Mouse (Mus musculus): ENCODE results near the gene L2hgdh. TPM values are rescaled to one million over a fixed set of nuclear protein-coding genes. Genes with fewer than 3 reads are reported as not detected.

The L2hgdh gene
- polyA plus RNA-seq, 1 experiment = 11.9 TPM

DNA sequence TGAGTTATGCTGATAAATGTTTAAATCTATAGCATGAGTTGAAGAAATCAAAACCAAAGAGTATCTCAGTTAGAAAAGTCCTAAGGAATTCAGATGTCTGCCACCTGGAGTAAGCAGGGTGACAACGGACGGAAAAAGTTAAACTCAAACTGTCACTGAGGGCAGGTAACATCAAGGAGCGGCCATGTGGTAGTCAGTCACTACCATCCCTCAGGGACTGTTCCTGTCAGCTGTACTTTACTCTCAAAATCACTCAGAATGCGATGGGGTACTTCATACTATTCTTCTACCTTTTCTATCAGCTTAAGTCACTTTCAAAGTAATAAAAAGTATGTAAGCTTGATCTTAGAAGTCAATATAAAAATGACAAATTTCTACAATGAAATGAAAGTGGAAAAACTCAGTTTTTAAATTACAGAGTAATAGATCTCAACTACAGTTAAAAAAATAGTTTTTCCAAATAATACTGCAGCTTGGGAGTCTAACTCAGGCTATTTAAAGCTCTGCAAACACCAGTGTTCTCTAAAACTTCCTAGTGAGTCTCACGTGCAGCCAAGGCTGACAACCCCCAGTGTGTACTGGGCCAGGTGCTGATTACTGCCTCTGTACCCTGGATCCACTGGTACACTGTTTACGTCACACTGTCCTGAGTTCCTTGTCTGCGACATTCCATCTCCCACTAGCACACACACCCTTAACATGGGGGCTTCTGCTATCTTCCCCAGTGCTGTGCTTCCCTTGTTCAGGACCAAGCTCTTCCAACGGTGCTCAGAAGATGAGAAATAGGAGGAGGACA, 78.7 kb downstream of the L2hgdh start:
- WGBS = 84% methylated on average over 8 of the region's 8 CpGs
- Histone ChIP-seq H3K4me1 (ENCODE audit: control insufficient read depth, insufficient read depth, low read length) (no peaks in the 10 kb centered on the region), H3K27me3 (ENCODE audit: control insufficient read depth, insufficient read depth, low read length) (no peaks in the 10 kb centered on the region), H3K4me3 (replicated peaks; ENCODE audit: insufficient read depth, low read depth, low read length) (no peak overlapping the region), H3K27ac (ENCODE audit: insufficient read depth, low read length) (no peak overlapping the region)
- DNase-seq = no peak
- TF ChIP-seq POLR2A (IDR thresholded peaks at IDR 0.05; ENCODE audit: borderline replicate concordance, insufficient read depth, low read length) (no peak), CTCF (IDR thresholded peaks at IDR 0.05; ENCODE audit: borderline replicate concordance, insufficient read depth, low read depth, low read length) (no peak)

DNA sequence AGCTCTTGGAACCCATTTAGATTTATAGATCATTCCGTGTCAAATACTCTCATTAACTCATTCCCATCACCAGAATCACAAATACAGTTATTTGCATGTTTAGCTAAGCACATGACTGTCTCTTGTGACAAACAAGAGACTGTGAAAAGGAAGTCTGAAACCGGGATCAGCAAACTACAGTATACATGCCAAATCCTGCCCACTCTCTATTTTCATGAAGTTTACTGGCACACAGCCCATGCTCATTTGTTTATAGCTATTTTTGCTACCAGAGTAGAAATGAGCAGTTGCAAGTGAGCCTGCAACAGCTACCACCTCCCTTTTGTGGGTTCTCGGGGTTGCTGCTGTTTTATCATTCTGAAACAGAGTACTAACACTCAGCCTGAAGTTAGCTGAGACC, 79.8 kb downstream of the L2hgdh start:
- no peak overlapping the region for H3K4me3 ChIP-seq (replicated peaks; ENCODE audit: insufficient read depth, low read depth, low read length)
- 55% methylated on average over 3 of the region's 3 CpGs for WGBS
- no peak overlapping the region for H3K27ac ChIP-seq (ENCODE audit: insufficient read depth, low read length)
- H3K4me1 ChIP-seq (ENCODE audit: control insufficient read depth, insufficient read depth, low read length) = no peaks in the 10 kb centered on the region
- TF ChIP-seq CTCF (IDR thresholded peaks at IDR 0.05; ENCODE audit: borderline replicate concordance, insufficient read depth, low read depth, low read length) = no peak
- no peak for TF ChIP-seq POLR2A (IDR thresholded peaks at IDR 0.05; ENCODE audit: borderline replicate concordance, insufficient read depth, low read length)
- H3K27me3 ChIP-seq (ENCODE audit: control insufficient read depth, insufficient read depth, low read length) = no peaks in the 10 kb centered on the region
- no peak for DNase-seq

DNA sequence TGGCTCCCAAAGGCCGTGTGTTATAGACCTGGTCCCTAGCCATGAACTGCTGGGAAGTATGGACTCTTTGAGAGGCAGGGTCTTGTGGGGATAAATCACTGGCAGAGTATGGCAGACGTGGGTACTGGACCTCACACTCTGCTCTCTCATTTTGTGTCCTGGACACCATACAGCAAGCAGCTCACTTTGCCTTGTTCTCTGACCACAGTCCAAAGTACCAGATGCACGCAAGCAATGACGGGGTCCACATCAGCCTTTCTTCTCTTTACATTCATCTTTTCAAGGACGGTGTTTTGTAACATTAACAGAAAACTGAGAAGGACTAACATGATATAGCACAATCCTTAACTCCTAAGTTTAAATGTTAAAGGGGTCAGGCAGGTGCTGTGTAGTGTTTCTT, 81.8 kb downstream of the L2hgdh start:
- WGBS = 89% methylated on average over 5 of the region's 5 CpGs
- no peak for TF ChIP-seq CTCF (IDR thresholded peaks at IDR 0.05; ENCODE audit: borderline replicate concordance, insufficient read depth, low read depth, low read length)
- no peaks in the 10 kb centered on the region for H3K4me1 ChIP-seq (ENCODE audit: control insufficient read depth, insufficient read depth, low read length)
- no peaks in the 10 kb centered on the region for H3K27me3 ChIP-seq (ENCODE audit: control insufficient read depth, insufficient read depth, low read length)
- no peak for DNase-seq
- H3K4me3 ChIP-seq (replicated peaks; ENCODE audit: insufficient read depth, low read depth, low read length) = no peak overlapping the region
- H3K27ac ChIP-seq (ENCODE audit: insufficient read depth, low read length) = no peak overlapping the region

Other genes starting within 250 kb of the L2hgdh start
- gene Vcpkmt, start 141.8 kb downstream of the L2hgdh start, polyA plus RNA-seq (2012; rRNA removed) = 29.4 and 30.0 TPM in 2 replicates
- 50.3 and 56.4 TPM in 2 replicates for gene Sos2, start 43.0 kb downstream of the L2hgdh start, polyA plus RNA-seq (2012; rRNA removed)
- 33.3 and 33.8 TPM in 2 replicates for gene Atp5s, start 77 bp upstream of the L2hgdh start, polyA plus RNA-seq (2012; rRNA removed)
- 20.1 and 24.2 TPM in 2 replicates for gene Cdkl1, start 66.4 kb upstream of the L2hgdh start, polyA plus RNA-seq (2012; rRNA removed)
- gene Atl1, start 167.7 kb upstream of the L2hgdh start, polyA plus RNA-seq (2012; rRNA removed) = 79.9 and 85.5 TPM in 2 replicates
- 22.7 and 22.9 TPM in 2 replicates for gene Map4k5, start 168.3 kb upstream of the L2hgdh start, polyA plus RNA-seq (2012; rRNA removed)